Mouse (Mus musculus) embryonic facial prominence, embryonic 13.5 days (tissue): ENCODE measurements around the gene Grb7. TPM values are rescaled to one million over a fixed set of nuclear protein-coding genes. Genes with fewer than 3 reads are reported as not detected.

Source experiments
- ATAC-seq: fragments of 200-750 bp; cut with Nextera tagmentation; 2 replicates; pipeline ENCODE4 v1.8.0; 2017; ENCODE audit warnings: low read depth; ENCODE audit not compliant: insufficient number of reproducible peaks, insufficient read depth, low FRiP score, low TSS enrichment
- H3K27ac ChIP-seq: fragments of 300-500 bp; sonication (generic); 2 replicates; pipeline ENCODE4 v1.5.1; 2015; ENCODE audit warnings: moderate library complexity, mild to moderate bottlenecking, inconsistent platforms
- H3K27me3 ChIP-seq: fragments of 300-500 bp; sonication (generic); 2 replicates; pipeline ENCODE4 v1.6.1; 2015; ENCODE audit warnings: mild to moderate bottlenecking, inconsistent platforms
- H3K36me3 ChIP-seq: fragments of 300-500 bp; sonication (generic); 2 replicates; pipeline ENCODE4 v1.6.1; 2015; ENCODE audit warnings: mild to moderate bottlenecking, inconsistent platforms
- H3K4me1 ChIP-seq: fragments of 300-500 bp; sonication (generic); 2 replicates; pipeline ENCODE4 v1.6.1; 2015; ENCODE audit warnings: inconsistent platforms
- H3K4me2 ChIP-seq: fragments of 300-500 bp; sonication (generic); 2 replicates; pipeline ENCODE4 v1.6.1; 2015; ENCODE audit warnings: moderate library complexity, mild to moderate bottlenecking, inconsistent platforms
- H3K4me3 ChIP-seq: fragments of 300-500 bp; sonication (generic); 2 replicates; pipeline ENCODE4 v1.5.1; 2015; ENCODE audit warnings: mild to moderate bottlenecking, inconsistent platforms
- H3K9ac ChIP-seq: fragments of 300-500 bp; sonication (generic); 2 replicates; pipeline ENCODE4 v1.6.1; 2015; ENCODE audit warnings: mild to moderate bottlenecking, inconsistent platforms
- H3K9me3 ChIP-seq: fragments of 300-500 bp; sonication (generic); 2 replicates; pipeline ENCODE4 v1.6.1; 2016; ENCODE audit warnings: inconsistent platforms
- WGBS: fragments of 180-500 bp; shearing (Covaris S2); methylation state at CpG from one replicate; pipeline ENCODE4 v1.1.7; 2015; ENCODE audit warnings: mixed read lengths; 5-methylcytosine and 5-hydroxymethylcytosine counted together
- polyA plus RNA-seq: library from polyadenylated mRNA; unstranded; fragments of >200 nt; fragmentation: Nextera tagmentation; extraction: Ambion mirVana; gene quantifications from 2 replicates; pipeline ENCODE4 v1.2.1, GENCODE M21; 2015

Gene Grb7
- polyA plus RNA-seq, 1 experiment from 2014 or later: 12.4 TPM

DNA sequence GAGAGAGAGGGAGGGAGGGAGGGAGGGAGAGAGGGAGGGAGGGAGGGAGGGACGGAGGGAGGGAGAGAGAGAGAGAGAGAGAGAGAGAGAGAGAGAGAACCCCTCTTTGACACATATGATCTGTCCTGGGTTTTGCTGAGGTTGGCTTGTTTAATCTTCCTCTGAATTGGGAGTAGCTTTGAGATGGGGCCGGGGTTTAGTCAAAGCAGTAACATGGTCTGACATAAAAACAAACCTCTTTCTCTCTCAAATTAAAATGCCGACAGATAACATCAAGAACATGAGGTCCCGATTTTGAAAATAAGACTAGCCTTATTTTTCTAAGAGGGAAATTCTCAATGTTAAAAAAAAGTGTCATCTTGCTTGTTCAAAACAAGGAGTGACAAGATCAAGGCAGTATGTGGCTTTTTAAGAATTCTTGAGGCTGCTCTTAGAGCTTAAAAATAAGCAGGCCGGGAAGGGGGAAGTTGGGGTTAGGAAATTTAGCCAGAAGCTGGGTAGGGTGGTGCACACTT, 41.4 kb downstream of the Grb7 start:
- ATAC-seq: no peak

DNA sequence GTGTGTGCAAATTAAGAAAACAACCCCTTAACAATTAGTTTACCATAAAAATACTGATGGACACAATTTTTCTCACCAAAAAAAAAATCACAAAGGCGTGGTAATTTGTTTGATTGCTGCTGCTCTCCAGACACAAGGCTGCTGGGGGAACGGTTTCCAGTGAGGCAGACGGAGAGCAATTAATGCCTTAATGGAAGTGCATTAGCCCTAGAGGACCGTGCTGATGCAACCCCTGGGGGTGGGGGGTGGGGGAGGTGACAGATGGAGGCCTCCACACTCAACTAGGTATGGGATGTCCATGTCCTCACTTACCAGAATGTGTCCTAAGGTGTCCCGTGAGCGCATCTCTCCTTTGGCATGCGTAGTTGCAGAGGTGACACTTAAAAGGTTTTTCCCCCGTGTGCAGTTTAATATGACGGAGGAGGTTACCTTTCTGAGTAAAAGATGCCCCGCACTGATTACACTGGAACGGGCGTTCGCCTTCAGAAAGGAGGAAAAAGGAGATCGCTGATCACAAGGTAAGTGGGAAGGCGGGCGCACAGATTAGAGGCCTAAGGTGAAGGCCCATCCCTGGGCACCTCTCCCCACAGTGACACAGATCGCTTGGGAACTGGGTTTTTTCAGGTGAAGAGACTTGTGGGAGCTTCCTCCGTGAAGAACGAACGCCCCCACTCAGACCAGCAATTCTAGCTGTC, 42.5 kb downstream of the Grb7 start:
- Histone ChIP-seq H3K27me3 (peaks cover 5% of the 10 kb centered on the region), H3K4me1 (peaks cover 3% of the 10 kb centered on the region; the same call in 1 of the 2 replicates), H3K9me3 (no peaks in the 10 kb centered on the region), H3K4me2 (no peak overlapping the region), H3K9ac (no peak overlapping the region), H3K4me3 (no peak overlapping the region), H3K36me3 (no peaks in the 10 kb centered on the region), H3K27ac (no peak overlapping the region)
- ATAC-seq: no peak
- 62% methylated on average over 20 of the region's 20 CpGs for WGBS

More for the DNA sequence above, 41.4 kb downstream of the Grb7 start:
- Histone ChIP-seq H3K27ac (no peak overlapping the region), H3K9me3 (no peaks in the 10 kb centered on the region), H3K4me2 (no peak overlapping the region), H3K36me3 (no peaks in the 10 kb centered on the region), H3K4me3 (no peak overlapping the region), H3K27me3 (peaks cover 2% of the 10 kb centered on the region; the same call in 1 of the 2 replicates), H3K4me1 (no peaks in the 10 kb centered on the region), H3K9ac (no peak overlapping the region)
- 40% methylated on average over 5 of the region's 5 CpGs for WGBS

- no peak for ATAC-seq
These were observed 45.4 kb downstream of the Grb7 start for GRCm38 (mm10) chr11:98491571-98491970.

DNA sequence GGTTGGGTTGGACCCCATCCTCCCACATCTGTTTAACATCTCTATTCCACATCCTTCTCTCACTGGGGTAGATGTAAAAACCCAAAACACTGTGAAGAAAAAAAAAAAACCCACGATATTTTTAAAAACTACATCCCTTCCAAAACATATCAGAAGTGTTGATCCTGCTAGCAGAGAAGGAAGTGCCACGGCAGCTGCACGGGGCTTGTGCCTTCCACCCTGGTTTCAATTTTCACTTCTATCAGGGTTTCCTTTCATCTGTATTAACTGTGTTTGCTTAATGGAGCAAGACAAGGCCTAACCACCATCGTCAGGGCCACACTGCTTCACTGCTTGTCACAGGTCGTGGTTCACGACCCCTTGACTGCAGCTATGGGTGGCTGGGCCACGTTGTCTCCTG, 46.8 kb downstream of the Grb7 start:
- H3K9me3 ChIP-seq: no peaks in the 10 kb centered on the region
- no peak overlapping the region for H3K4me2 ChIP-seq
- peaks cover 17% of the 10 kb centered on the region for H3K4me1 ChIP-seq
- H3K4me3 ChIP-seq: no peak overlapping the region
- no peak for ATAC-seq
- no peak overlapping the region for H3K9ac ChIP-seq
- 13% methylated on average over 7 of the region's 7 CpGs for WGBS
- peaks cover 17% of the 10 kb centered on the region for H3K27me3 ChIP-seq
- H3K36me3 ChIP-seq: no peaks in the 10 kb centered on the region
- H3K27ac ChIP-seq: no peak overlapping the region

More at GRCm38 (mm10) chr11:98491571-98491970, 45.4 kb downstream of the Grb7 start:
- WGBS: 77% methylated on average over 7 of the region's 7 CpGs
- Histone ChIP-seq H3K9me3 (no peaks in the 10 kb centered on the region), H3K36me3 (no peaks in the 10 kb centered on the region), H3K9ac (no peak overlapping the region), H3K27me3 (peaks cover 17% of the 10 kb centered on the region), H3K4me1 (peaks cover 6% of the 10 kb centered on the region; the same call in 1 of the 2 replicates), H3K4me2 (no peak overlapping the region), H3K27ac (no peak overlapping the region), H3K4me3 (no peak overlapping the region)

DNA sequence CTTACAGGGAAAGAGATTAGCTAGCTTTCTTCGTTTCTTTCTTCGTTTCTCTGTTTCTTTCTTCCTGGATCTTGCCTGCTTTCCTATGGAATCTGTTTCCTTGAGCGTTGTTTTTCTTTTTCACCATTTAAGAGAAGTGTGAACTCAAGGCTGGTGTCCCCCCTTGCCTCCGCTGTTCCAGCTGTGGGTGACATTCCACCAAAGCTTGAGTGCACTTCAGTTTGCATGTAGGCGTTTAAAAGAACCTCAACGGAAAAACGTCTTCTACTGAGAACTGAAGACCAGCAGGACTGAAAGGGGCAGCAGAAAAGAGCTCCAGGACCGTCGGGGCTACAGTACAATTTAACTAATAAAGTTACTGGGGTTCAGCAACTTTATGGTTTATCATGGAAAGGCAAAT, 47.2 kb downstream of the Grb7 start:
- peaks cover 17% of the 10 kb centered on the region for H3K4me1 ChIP-seq
- H3K4me2 ChIP-seq: no peak overlapping the region
- no peaks in the 10 kb centered on the region for H3K36me3 ChIP-seq
- H3K27ac ChIP-seq: no peak overlapping the region
- H3K9me3 ChIP-seq: no peaks in the 10 kb centered on the region
- no peak overlapping the region for H3K9ac ChIP-seq
- H3K27me3 ChIP-seq: peaks cover 17% of the 10 kb centered on the region
- 72% methylated on average over 9 of the region's 9 CpGs for WGBS
- no peak for ATAC-seq
- no peak overlapping the region for H3K4me3 ChIP-seq

DNA sequence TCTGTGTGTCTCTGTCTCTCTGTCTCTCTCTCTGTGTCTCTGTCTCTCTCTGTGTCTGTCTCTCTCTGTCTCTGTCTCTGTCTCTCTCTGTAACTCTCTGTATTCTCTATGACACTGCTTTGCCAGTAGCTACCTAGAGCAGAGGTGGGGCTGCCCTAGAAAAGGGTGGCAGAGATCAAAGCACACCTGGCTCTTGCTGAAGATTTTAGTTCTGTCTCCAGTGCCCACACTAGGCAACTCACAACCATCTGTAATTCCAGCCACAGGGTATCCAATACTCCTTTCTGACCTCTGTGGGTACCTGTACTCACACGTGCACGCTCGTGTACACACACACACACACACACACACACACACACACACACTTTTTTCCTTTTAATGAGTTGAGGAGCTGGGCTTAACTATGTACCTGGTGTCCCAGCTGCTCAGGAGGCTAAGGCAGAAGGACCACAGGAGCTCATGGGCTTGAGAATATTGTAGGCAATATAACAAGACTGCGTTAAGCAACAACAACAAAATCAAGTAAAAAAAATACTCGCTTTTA, 49.1 kb downstream of the Grb7 start:
- Histone ChIP-seq H3K27ac (no peak overlapping the region), H3K9me3 (no peaks in the 10 kb centered on the region), H3K4me2 (no peak overlapping the region), H3K9ac (no peak overlapping the region), H3K4me3 (no peak overlapping the region), H3K36me3 (no peaks in the 10 kb centered on the region), H3K27me3 (peaks cover 22% of the 10 kb centered on the region), H3K4me1 (peaks cover 17% of the 10 kb centered on the region)
- 92% methylated on average over 5 of the region's 5 CpGs for WGBS
- no peak for ATAC-seq

DNA sequence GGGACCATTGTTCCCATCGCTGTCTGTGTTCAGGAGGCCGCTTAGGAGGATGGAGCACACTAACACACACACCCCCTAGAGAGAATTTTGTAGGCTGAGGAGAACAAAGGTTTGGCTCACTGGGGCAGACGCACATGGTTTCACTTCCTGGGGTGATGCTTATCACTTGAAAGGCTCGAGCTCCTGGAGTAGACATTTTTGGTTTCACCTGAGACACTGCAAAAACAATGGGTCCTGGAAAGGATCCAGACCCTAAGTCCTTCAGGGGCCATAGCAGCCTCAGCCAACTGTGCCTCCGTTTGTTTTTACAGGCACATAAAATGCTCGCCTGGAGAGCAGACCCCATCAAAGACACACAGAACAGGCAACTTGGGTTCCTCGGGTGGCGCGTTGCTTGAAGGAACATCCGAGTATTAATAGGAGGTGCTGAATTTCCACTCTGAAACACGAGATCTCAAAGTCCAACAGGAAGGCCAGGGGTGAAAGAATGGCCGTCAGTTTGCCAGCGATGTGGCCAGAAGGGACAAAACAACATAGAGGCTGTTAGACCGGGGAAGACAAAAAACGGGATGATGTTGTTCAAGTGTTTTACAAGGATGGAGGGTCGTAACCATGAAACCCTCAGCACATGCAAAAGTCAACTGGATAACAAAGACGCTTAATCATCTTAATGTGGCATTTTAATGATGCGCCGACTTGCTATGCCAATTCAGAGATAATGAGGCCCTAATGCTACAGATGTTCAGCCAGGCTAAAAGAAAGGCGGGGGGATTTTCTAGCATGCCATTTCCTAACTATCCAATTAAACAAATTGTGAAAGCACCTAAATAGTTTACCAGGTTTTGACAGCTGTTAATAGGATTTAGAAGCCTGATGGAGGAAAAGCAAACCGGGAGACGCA, 51.4 kb downstream of the Grb7 start:
- Histone ChIP-seq H3K36me3 (no peaks in the 10 kb centered on the region), H3K9me3 (no peaks in the 10 kb centered on the region), H3K9ac (no peak overlapping the region), H3K27ac (peak overlapping the region; percentile 49; the same call in 1 of the 2 replicates), H3K4me2 (peak overlapping the region; percentile 37), H3K4me1 (peaks cover 17% of the 10 kb centered on the region), H3K4me3 (no peak overlapping the region; the same call in 1 of the 2 replicates), H3K27me3 (peaks cover 25% of the 10 kb centered on the region)
- 33% methylated on average over 22 of the region's 22 CpGs for WGBS
- no peak for ATAC-seq

DNA sequence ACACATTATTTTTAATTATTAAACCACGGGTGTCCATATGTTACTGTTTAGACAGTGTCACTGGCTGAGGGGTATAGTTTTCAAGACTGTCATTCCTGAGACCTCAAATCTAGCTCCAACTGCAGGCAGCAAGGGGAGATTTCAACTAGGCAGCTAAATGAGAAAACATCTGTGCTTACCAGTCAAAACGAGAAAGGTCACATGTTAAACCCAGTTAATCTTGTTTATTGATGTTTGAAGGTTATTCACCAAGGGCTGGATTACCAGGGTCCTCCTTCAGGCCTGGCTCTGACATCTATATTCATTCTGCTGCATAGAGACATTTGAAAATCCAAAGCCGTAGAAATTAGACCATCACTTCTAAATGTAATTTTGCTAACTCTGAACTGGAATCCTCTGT, 58.7 kb downstream of the Grb7 start:
- no peak for ATAC-seq
- 46% methylated on average over 3 of the region's 3 CpGs for WGBS
- no peak overlapping the region for H3K4me3 ChIP-seq
- H3K4me2 ChIP-seq: no peak overlapping the region
- no peaks in the 10 kb centered on the region for H3K4me1 ChIP-seq
- H3K9me3 ChIP-seq: no peaks in the 10 kb centered on the region
- 0 out of 2 replicates have a peak, but pooled peaks cover 5% of the 10 kb centered on the region for H3K27me3 ChIP-seq
- no peaks in the 10 kb centered on the region for H3K36me3 ChIP-seq
- H3K27ac ChIP-seq: no peak overlapping the region
- no peak overlapping the region for H3K9ac ChIP-seq

Other genes with a start within 250 kb of the Grb7 start
- 14.3 and 16.2 TPM in 2 replicates for gene Cdk12, start 243.3 kb upstream of the Grb7 start, polyA plus RNA-seq
- 0.17 and 0.48 TPM in 2 replicates for gene Neurod2, start 116.7 kb upstream of the Grb7 start, polyA plus RNA-seq
- gene Ppp1r1b, start 98.0 kb upstream of the Grb7 start, polyA plus RNA-seq: 1.2 and 2.0 TPM in 2 replicates
- gene Stard3, start 88.0 kb upstream of the Grb7 start, polyA plus RNA-seq: 38.3 and 42.3 TPM in 2 replicates
- 0.89 and 1.1 TPM in 2 replicates for gene Tcap, start 62.6 kb upstream of the Grb7 start, polyA plus RNA-seq
- gene Pnmt, start 59.9 kb upstream of the Grb7 start, polyA plus RNA-seq: 0.45 and 1.3 TPM in 2 replicates
- 10.9 and 11.3 TPM in 2 replicates for gene Pgap3, start 45.9 kb upstream of the Grb7 start, polyA plus RNA-seq
- 49.6 and 51.1 TPM in 2 replicates for gene Erbb2, start 33.9 kb upstream of the Grb7 start, polyA plus RNA-seq
- gene Mien1, start 7.4 kb upstream of the Grb7 start, polyA plus RNA-seq: 78.0 and 90.7 TPM in 2 replicates
- 0.27 and 0.58 TPM in 2 replicates for gene Ikzf3, start 99.6 kb downstream of the Grb7 start, polyA plus RNA-seq
- gene Zpbp2, start 104.7 kb downstream of the Grb7 start, polyA plus RNA-seq: not detected in 2 replicates
- 69.4 and 71.9 TPM in 2 replicates for gene Ormdl3, start 141.0 kb downstream of the Grb7 start, polyA plus RNA-seq
- gene Lrrc3c, start 151.9 kb downstream of the Grb7 start, polyA plus RNA-seq: not detected in 2 replicates
- gene Gm12355, start 179.3 kb downstream of the Grb7 start, polyA plus RNA-seq: 0.80 and 4.0 TPM in 2 replicates
- not detected in 2 replicates for gene Gsdma3, start 180.0 kb downstream of the Grb7 start, polyA plus RNA-seq
- not detected in 2 replicates for gene Gsdma2, start 200.4 kb downstream of the Grb7 start, polyA plus RNA-seq
- gene Gsdma, start 218.0 kb downstream of the Grb7 start, polyA plus RNA-seq: 0.28 and 0.48 TPM in 2 replicates
- 196 and 207 TPM in 2 replicates for gene Psmd3, start 236.2 kb downstream of the Grb7 start, polyA plus RNA-seq